Mouse (Mus musculus) cerebellum, adult 2 months (tissue): ENCODE measurements around the gene Adcy2.

Experiments
- CTCF ChIP-seq: fragments of 200-500 bp; IDR thresholded peaks from 2 replicates; pipeline ENCODE4 v1.5.1; 2011; ENCODE audit warnings: low read depth, mild to moderate bottlenecking, control low read depth, low read length, moderate library complexity, borderline replicate concordance; ENCODE audit not compliant: insufficient read depth
- POLR2A ChIP-seq: fragments of 200-500 bp; IDR thresholded peaks from 2 replicates; pipeline ENCODE4 v1.6.1; 2011; ENCODE audit warnings: low read length, control low read depth, borderline replicate concordance; ENCODE audit not compliant: insufficient read depth

DNA sequence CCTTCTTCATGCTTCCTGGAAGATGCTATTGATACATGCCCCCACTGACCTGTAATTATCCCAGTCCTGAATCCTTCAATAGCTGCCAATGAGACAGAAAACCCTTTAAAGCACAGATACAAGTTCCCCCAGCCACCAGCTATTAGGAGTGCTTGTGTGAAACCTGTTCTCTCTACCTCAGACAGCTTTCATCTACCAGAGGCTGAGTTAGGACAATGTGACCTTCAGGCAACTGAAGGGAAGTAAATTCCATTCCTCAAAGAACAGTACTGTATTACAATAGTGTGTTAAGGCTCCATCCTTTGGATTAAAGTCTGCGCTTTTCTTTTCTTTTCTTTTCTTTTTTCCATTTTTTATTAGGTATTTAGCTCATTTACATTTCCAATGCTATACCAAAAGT is 356.6 kb downstream of the Adcy2 start:
- TF ChIP-seq POLR2A: no peak
- no peak for TF ChIP-seq CTCF
